Mouse (Mus musculus): ENCODE measurements around the gene Pcsk6. TPM values are rescaled to one million over a fixed set of nuclear protein-coding genes. Genes with fewer than 3 reads are reported as not detected.

Pcsk6 gene
- total and polyA plus RNA-seq, 3 experiments = 0.01 TPM; not detected in 2

DNA sequence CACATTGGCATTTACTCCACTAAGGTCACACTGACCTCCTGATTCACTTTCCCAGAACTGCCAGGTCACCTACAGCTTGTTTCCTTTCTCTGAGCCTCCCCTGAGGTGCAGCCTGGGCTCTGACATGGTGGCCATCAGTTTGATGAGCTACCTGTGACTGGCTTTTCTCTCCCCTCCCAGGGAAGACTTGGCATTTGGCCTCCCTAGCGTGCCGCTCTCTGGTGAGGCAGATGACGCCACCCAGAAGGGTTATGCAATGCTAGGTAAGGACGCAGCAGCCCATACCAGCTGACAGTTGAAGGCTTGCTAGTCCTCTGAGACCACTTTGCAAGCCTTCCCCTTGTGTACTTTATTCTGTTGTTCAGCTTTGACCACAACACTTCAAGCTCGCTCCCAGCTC, 141.9 kb downstream of the Pcsk6 start:
- no peaks in the 10 kb centered on the region for H3K4me1 ChIP-seq (ENCODE audit: control insufficient read depth in 1 of 2, insufficient read depth in 2 of 2, low read length in 2 of 2)
- no peaks in the 10 kb centered on the region for H3K36me3 ChIP-seq (ENCODE audit: control insufficient read depth in 1 of 2, insufficient read depth in 2 of 2, low read length in 2 of 2)
- H3K79me2 ChIP-seq (ENCODE audit: control insufficient read depth, insufficient read depth, low read length, poor library complexity) = no peaks in the 10 kb centered on the region
- H3K9me3 ChIP-seq (replicated peaks; ENCODE audit: insufficient read depth, low read length) = no peaks in the 10 kb centered on the region
- TF ChIP-seq POLR2AphosphoS5 (IDR thresholded peaks at IDR 0.05; ENCODE audit: borderline replicate concordance, low read depth, low read length) = no peak
- TF ChIP-seq NELFE (IDR thresholded peaks at IDR 0.05; ENCODE audit: low read depth, low read length) = no peak
- no peak for TF ChIP-seq RCOR1 (IDR thresholded peaks at IDR 0.05; ENCODE audit: low read depth, low read length)
- no peak for TF ChIP-seq HCFC1 (IDR thresholded peaks at IDR 0.05; ENCODE audit: low read depth, low read length)
- TF ChIP-seq JUND (IDR thresholded peaks at IDR 0.05; ENCODE audit: low read depth, low read length) = no peak
- no peak for TF ChIP-seq ZC3H11A (IDR thresholded peaks at IDR 0.05; ENCODE audit: low read depth, low read length)
- no peak for TF ChIP-seq CHD2 (IDR thresholded peaks at IDR 0.05; ENCODE audit: low read length)
- no peak for TF ChIP-seq GATA1 (IDR thresholded peaks at IDR 0.05; ENCODE audit: low read depth, low read length)
- TF ChIP-seq MYB (IDR thresholded peaks at IDR 0.05; ENCODE audit: low read depth, low read length) = no peak
- no peak for TF ChIP-seq POLR2A (IDR thresholded peaks at IDR 0.05; ENCODE audit: control insufficient read depth in 1 of 2, insufficient read depth in 1 of 2, low read depth in 1 of 2, low read length in 2 of 2, poor library complexity in 1 of 2)
- TF ChIP-seq USF1 (IDR thresholded peaks at IDR 0.05; ENCODE audit: low read depth, low read length) = no peak
- no peak for TF ChIP-seq SMC3 (IDR thresholded peaks at IDR 0.05; ENCODE audit: low read depth, low read length)
- no peak for TF ChIP-seq CHD1 (IDR thresholded peaks at IDR 0.05; ENCODE audit: low read depth, low read length)
- H3K27ac ChIP-seq (ENCODE audit: control insufficient read depth, low read depth, low read length) = no peak overlapping the region
- H3K9ac ChIP-seq (ENCODE audit: control insufficient read depth, low read depth, low read length, poor library complexity, severe bottlenecking) = no peak overlapping the region
- no peak overlapping the region for H3K4me3 ChIP-seq (ENCODE audit: control insufficient read depth in 1 of 2, insufficient read depth in 1 of 2, low read depth in 2 of 2, low read length in 2 of 2)
- no peak for DNase-seq (ENCODE audit: low read depth, low spot score)
- H3K27me3 ChIP-seq (ENCODE audit: control insufficient read depth in 1 of 2, insufficient read depth in 2 of 2, low read length in 2 of 2) = no peaks in the 10 kb centered on the region; a peak in 1 of 4 replicates

DNA sequence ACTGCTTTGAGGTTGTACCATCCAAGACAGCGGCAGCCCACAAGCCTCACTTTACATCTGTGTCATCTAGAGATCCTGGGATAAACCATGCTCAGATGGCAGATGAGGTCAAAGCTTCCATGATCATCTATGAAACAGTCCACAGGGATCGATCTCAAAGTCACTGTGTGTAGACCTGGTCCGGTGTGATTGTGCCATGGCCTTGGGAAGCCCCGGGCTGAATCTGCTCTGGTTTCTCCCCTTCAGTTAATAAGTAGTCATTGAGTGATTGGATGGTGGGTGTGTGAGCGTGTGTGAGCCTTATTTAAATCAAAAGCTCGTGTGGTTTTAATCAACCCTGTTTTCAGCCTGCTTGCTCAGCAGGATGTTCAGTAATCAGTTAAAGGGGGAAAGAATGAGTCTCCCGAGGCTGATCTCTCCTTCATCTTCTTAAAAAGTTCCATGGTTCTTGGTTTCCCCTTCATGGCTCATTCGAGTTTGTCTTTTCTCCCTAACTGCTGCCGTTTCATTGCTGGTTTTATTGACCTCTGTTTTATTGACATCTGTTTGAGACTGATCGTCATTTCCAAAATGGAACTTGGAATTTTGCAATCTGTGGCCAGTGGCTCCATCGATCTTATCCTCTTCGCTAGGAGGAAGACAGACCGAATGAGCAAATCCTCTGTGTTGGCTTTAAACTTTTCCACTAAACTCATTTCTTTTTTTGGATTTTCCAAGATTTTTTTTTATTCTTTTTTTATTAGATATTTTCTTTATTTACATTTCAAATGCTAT, 142.5 kb downstream of the Pcsk6 start:
- Histone ChIP-seq H3K9ac (ENCODE audit: control insufficient read depth, low read depth, low read length, poor library complexity, severe bottlenecking) (no peak overlapping the region), H3K4me3 (ENCODE audit: control insufficient read depth in 1 of 2, insufficient read depth in 1 of 2, low read depth in 2 of 2, low read length in 2 of 2) (no peak overlapping the region), H3K27ac (ENCODE audit: control insufficient read depth, low read depth, low read length) (no peak overlapping the region), H3K36me3 (ENCODE audit: control insufficient read depth in 1 of 2, insufficient read depth in 2 of 2, low read length in 2 of 2) (no peaks in the 10 kb centered on the region), H3K4me1 (ENCODE audit: control insufficient read depth in 1 of 2, insufficient read depth in 2 of 2, low read length in 2 of 2) (no peaks in the 10 kb centered on the region), H3K27me3 (ENCODE audit: control insufficient read depth in 1 of 2, insufficient read depth in 2 of 2, low read length in 2 of 2) (no peaks in the 10 kb centered on the region; a peak in 1 of 4 replicates), H3K9me3 (replicated peaks; ENCODE audit: insufficient read depth, low read length) (no peaks in the 10 kb centered on the region), H3K79me2 (ENCODE audit: control insufficient read depth, insufficient read depth, low read length, poor library complexity) (no peaks in the 10 kb centered on the region)
- TF ChIP-seq MEF2A (IDR thresholded peaks at IDR 0.05; ENCODE audit: extremely low read depth, insufficient replicate concordance, low read depth, low read length, poor library complexity, severe bottlenecking) = no peak
- TF ChIP-seq EP300 (IDR thresholded peaks at IDR 0.05; ENCODE audit: low read depth in 1 of 2, low read length in 2 of 2) = no peak
- no peak for TF ChIP-seq E2F4 (IDR thresholded peaks at IDR 0.05; ENCODE audit: borderline replicate concordance, low read depth, low read length)
- TF ChIP-seq GATA1 (IDR thresholded peaks at IDR 0.05; ENCODE audit: low read depth, low read length) = no peak
- TF ChIP-seq TAL1 (IDR thresholded peaks at IDR 0.05; ENCODE audit: low read length) = no peak
- TF ChIP-seq HCFC1 (IDR thresholded peaks at IDR 0.05; ENCODE audit: low read depth, low read length) = no peak
- no peak for TF ChIP-seq MAFK (IDR thresholded peaks at IDR 0.05; ENCODE audit: borderline replicate concordance, low read depth, low read length)
- no peak for TF ChIP-seq MXI1 (IDR thresholded peaks at IDR 0.05; ENCODE audit: low read depth, low read length)
- no peak for TF ChIP-seq JUND (IDR thresholded peaks at IDR 0.05; ENCODE audit: low read depth, low read length)
- TF ChIP-seq POLR2AphosphoS5 (IDR thresholded peaks at IDR 0.05; ENCODE audit: borderline replicate concordance, low read depth, low read length) = no peak
- no peak for TF ChIP-seq ZMIZ1 (IDR thresholded peaks at IDR 0.05; ENCODE audit: low read depth, low read length)
- no peak for TF ChIP-seq GABPA (IDR thresholded peaks at IDR 0.05; ENCODE audit: low read depth, low read length)
- no peak for TF ChIP-seq NRF1 (IDR thresholded peaks at IDR 0.05; ENCODE audit: insufficient read depth, low read depth, low read length, poor library complexity, severe bottlenecking)
- TF ChIP-seq RCOR1 (IDR thresholded peaks at IDR 0.05; ENCODE audit: low read depth, low read length) = no peak
- TF ChIP-seq TCF12 (IDR thresholded peaks at IDR 0.05; ENCODE audit: low read depth, low read length) = no peak
- TF ChIP-seq BHLHE40 (IDR thresholded peaks at IDR 0.05; ENCODE audit: borderline replicate concordance, low read depth, low read length) = no peak
- TF ChIP-seq USF1 (IDR thresholded peaks at IDR 0.05; ENCODE audit: low read depth, low read length) = no peak
- no peak for TF ChIP-seq MAZ (IDR thresholded peaks at IDR 0.05; ENCODE audit: low read depth, low read length)
- no peak for TF ChIP-seq CHD1 (IDR thresholded peaks at IDR 0.05; ENCODE audit: low read depth, low read length)
- no peak for TF ChIP-seq TBP (IDR thresholded peaks at IDR 0.05; ENCODE audit: low read depth, low read length)
- DNase-seq (ENCODE audit: low read depth, low spot score) = no peak
